Mouse (Mus musculus) large intestine, adult 2 months (tissue): ENCODE results near the gene Nhs. TPM values are rescaled to one million over a fixed set of nuclear protein-coding genes. Genes with fewer than 3 reads are reported as not detected.
"Not testable (repeated sequence)": the region's sequence is repeated elsewhere in the genome, so short reads cannot be mapped to it uniquely, and the experiment has no call there.

ENCODE experiments used
- DNase-seq: peaks from one replicate; pipeline ENCODE4 v3.0.0-alpha.2; 2012; ENCODE audit warnings: low read depth, low spot score
- WGBS: fragments of 180-500 bp; shearing (Covaris S2); methylation state at CpG from one replicate; pipeline ENCODE4 v1.1.7; 2018; 5-methylcytosine and 5-hydroxymethylcytosine counted together
- polyA plus RNA-seq: library from polyadenylated mRNA; depleted of rRNA; stranded (reverse); fragments of >200 nt; gene quantifications from 2 replicates; pipeline ENCODE4 v1.2.3, GENCODE M21; 2012

Gene Nhs
- polyA plus RNA-seq, 1 experiment: 0.29 TPM

DNA sequence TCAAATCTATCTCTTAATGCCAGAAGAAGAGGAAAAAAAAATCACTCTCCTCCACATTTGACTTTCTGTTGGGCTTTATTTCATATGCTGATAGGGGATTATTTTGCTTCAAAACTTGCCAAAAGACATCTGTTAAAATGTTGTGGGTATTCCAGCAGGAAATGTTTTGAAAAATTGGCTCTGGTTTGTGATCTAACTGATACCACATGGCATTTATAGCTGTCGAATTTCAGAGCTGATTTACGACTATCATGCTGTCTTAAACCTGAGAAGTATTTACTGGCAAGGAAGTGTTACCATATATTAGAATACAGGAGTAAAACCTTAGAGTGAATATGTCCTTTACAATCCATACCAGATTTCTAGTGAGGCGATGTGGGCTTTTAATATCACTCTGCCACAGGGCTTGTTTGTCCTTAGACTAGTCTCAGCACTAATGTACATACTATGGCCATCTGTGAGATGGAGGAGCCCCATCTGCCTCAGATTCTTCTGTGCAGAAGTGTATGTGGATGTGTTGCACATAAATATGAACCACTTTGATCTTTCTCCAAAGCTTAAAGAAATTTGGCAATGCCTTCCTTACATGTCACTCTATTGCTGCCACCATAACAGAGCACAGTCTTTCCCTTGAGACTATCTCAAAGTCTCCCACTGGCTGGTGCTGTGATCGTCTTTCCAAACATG is 305.8 kb downstream of the Nhs start:
- DNase-seq: no peak
- WGBS: 54% methylated on average over 4 of the region's 4 CpGs

- DNase-seq: not testable (repeated sequence)
Observed at GRCm38 (mm10) chrX:161826186-161826585, 333.3 kb downstream of the Nhs start.

DNA sequence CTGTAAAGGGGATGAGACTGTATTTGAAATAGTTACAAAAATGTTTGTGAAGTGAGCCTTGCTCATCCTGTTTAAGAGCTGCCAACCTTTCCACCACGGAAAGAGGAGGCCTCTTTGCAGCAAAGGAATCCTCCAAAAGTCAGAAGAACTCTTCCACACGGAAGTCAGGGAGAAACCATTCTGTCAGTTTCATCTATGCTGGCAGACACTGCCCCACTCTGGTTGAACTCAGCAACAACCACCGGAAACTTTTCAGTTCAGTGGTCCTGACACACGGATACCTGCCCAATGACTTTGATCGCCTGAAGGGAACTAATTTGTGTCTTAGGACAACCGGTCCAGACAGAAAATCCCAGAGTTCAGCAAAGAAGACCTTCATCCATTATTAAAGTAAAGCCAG is 369.3 kb downstream of the Nhs start:
- no peak for DNase-seq
- 22% methylated on average over 6 of the region's 6 CpGs for WGBS

More at GRCm38 (mm10) chrX:161826186-161826585, 333.3 kb downstream of the Nhs start:
- 19% methylated on average over 2 of the region's 2 CpGs for WGBS
